Mouse (Mus musculus): ENCODE data around the gene Neo1.

Gene Neo1

DNA sequence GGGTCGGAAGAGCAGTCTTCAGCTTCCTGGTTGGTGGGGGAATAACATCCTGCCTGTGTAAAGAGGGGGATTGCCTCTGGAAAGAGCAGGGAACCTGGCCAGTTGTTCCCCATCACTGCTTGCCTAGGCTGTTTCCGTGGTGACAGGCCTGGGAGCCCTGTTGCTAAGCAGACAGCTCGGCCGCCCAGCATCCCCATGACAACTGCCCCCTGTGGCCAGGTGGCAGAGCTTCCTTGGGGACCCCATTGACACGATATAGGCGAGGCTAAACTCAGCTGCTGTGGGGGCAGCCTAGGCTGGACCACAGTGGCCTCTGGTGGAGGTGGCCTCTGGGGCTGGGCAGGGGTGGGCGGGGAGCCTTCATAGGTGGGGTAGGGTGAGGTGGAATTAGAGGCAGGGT is 172.4 kb downstream of the Neo1 start:
- CTCF ChIA-PET: no interaction called here

GRCm38 (mm10) chr9:58859080-58859635 is 177.1 kb downstream of the Neo1 start:
- CTCF ChIA-PET: no interaction called here

GRCm38 (mm10) chr9:58854931-58855330 is 181.3 kb downstream of the Neo1 start:
- CTCF ChIA-PET: no interaction called here

- CTCF ChIA-PET: no interaction called here
These were observed 186.5 kb downstream of the Neo1 start for GRCm38 (mm10) chr9:58849576-58850315.

DNA sequence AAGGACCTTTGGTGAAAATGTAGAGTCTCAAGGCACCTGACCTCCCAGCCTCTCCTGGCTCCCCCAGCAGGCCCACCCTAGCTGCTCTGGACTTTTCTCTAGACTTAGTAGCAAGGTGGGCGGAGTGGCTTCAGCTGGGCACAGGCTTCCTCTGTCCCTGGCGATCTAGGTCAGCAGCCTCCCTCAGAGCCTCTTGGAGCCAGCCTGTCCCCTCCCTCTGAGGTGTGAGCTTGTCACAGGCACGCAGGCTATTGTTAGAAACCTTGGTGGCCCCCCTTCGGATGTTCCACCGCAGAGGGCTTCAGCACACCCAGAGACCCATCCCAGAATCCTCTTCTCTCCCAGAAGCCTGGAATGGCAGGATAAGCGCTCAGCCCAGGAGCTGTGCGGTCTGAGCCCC is 188.6 kb downstream of the Neo1 start:
- CTCF ChIA-PET: no interaction called here

DNA sequence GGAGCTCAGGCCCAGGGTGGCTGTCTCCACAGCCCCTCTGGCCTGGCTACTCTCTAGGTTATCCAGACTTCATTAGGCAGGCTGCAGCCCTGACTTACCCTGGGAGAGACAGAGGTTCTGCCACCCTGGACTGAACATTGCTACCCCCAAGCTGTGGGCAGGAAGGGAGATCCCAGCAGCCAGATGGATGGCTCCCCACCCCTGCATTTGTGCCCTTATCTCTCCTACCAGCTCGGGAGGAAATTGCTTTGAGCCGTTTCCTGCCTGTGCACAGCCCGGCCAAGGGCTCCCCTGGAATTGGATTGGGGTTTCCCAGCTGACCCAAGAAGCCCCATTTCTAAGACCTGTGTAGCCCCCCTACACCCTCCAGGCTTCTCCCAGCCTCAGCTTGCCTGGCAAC is 189.2 kb downstream of the Neo1 start:
- CTCF ChIA-PET: no interaction called here

DNA sequence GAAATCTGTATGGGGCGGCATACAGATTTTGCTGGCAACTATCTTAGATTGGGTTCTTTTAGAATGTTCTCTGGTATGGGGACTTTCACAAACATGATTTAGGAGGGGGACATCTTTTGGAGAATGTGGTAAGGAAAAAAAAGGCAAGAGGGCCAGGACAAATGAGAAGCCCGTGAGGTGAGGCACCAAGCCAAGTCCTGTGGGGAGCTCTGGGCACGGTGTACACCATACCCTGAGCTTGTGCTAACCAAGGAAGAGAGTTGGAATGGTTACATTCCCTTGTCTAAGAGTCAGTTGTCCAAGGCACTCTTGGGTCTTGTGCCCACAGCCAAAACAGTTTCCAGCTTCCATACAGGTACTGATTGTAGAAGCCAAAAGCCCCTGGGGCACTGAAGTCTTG is 191.6 kb downstream of the Neo1 start:
- CTCF ChIA-PET: no interaction called here

GRCm38 (mm10) chr9:58841655-58842054 is 194.6 kb downstream of the Neo1 start:
- CTCF ChIA-PET: no interaction called here

DNA sequence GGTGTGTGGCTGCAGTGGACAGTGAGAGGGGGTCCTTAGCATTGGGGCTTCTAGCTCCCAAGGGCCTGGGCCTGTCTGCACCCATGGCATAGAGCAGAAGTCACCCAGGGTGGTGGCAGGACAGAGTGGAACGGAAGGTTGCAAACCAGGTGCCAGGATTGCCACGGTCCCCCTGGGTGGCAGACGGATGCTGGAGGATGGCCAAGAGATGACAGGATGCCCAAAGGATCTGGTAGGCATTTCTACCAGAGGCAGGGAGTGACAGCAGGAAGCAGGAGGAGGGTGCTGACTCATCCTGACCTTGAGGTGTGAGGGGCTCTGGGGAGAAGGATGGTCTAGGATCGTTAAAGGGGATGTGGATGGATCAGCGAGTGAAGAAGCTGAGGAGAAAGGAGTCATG is 197.7 kb downstream of the Neo1 start:
- CTCF ChIA-PET: no interaction called here

- CTCF ChIA-PET: no interaction called here
These were observed 199.1 kb downstream of the Neo1 start for GRCm38 (mm10) chr9:58837174-58837573.

DNA sequence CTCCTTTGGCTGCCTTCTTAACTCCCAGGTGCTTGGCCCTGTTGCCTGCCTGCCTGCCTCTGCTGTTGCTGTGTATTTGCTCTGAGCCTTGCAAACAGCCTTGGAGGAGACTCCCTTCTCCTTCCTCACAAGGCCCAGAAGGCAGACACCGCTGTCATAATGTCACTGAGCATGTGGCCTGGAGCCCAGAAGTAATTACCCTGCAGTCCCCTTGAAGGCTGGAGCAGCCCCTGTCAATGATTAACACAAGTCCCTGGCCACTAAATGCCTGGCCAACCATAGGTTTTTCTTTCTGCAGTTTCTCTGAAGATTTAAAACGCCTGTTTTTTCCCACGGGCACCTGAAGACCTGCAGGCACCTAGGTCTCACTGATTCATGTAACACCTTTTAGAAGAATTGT is 203.3 kb downstream of the Neo1 start:
- CTCF ChIA-PET: no interaction called here

- CTCF ChIA-PET: no interaction called here
These were observed 206.6 kb downstream of the Neo1 start for GRCm38 (mm10) chr9:58829627-58830026.

Measured in spleen, embryonic (tissue).